Mouse (Mus musculus): Measurements from ENCODE around the gene Ikzf5.

Ikzf5 gene

GRCm38 (mm10) chr7:131345856-131346541 lies 64.3 kb downstream of the Ikzf5 start:
- no peak for DNase-seq (ENCODE audit: low spot score in 2 of 2)
